Mouse (Mus musculus) C2C12 (cell line): ENCODE data around the gene Nrxn1.

Source experiments
- CEBPB ChIP-seq: IDR thresholded peaks from one replicate; pipeline ENCODE4 v1.6.1; 2011; ENCODE audit warnings: low read depth, mild to moderate bottlenecking, control low read depth, moderate library complexity
- CTCF ChIP-seq: IDR thresholded peaks from one replicate; pipeline ENCODE4 v1.5.1; 2011; ENCODE audit not compliant: control insufficient read depth, insufficient read depth, insufficient read length
- MAX ChIP-seq: IDR thresholded peaks from one replicate; pipeline ENCODE4 v1.6.1; 2011; ENCODE audit warnings: mild to moderate bottlenecking, control low read depth
- MYOD1 ChIP-seq: IDR thresholded peaks from one replicate; pipeline ENCODE4 v1.6.1; 2011; ENCODE audit warnings: low read depth; ENCODE audit not compliant: control insufficient read depth, insufficient read length
- MYOG ChIP-seq: IDR thresholded peaks from one replicate; pipeline ENCODE4 v1.6.1; 2011; ENCODE audit not compliant: control insufficient read depth, insufficient read length; ENCODE audit errors: extremely low read depth
- USF1 ChIP-seq: IDR thresholded peaks from one replicate; pipeline ENCODE4 v1.6.1; 2011; ENCODE audit warnings: low read depth, mild to moderate bottlenecking, control low read depth, moderate library complexity

- TF ChIP-seq CTCF: no peak
- no peak for TF ChIP-seq MAX
- TF ChIP-seq MYOG: no peak
- no peak for TF ChIP-seq USF1
- no peak for TF ChIP-seq MYOD1
- TF ChIP-seq CEBPB: no peak
Measured at GRCm38 (mm10) chr17:90594798-90595533, 497.9 kb downstream of the Nrxn1 start.
